Mouse (Mus musculus) MEL (cell line): ENCODE measurements around the gene Fn1. TPM values are rescaled to one million over a fixed set of nuclear protein-coding genes. Genes with fewer than 3 reads are reported as not detected.

ENCODE experiments used
- DNase-seq: peaks from one replicate; pipeline ENCODE4 v3.0.0; 2011; ENCODE audit warnings: low read depth, low spot score
- H3K27ac ChIP-seq: 2 replicates; pipeline ENCODE4 v1.5.1; 2012; ENCODE audit warnings: low read depth, mild to moderate bottlenecking, control low read depth, low read length, moderate library complexity; ENCODE audit not compliant: control insufficient read depth
- H3K27me3 ChIP-seq, 2 experiments: fragments of 150-350 bp in 1 of 2; sonication (generic) in 1 of 2; 2 replicates each; pipeline ENCODE4 v1.6.1; 2012; ENCODE audit warnings: low read length in 2 of 2, mild to moderate bottlenecking in 2 of 2, improper control_type of control experiment in 1 of 2, moderate library complexity in 1 of 2; ENCODE audit not compliant: insufficient read depth in 2 of 2, control insufficient read depth in 1 of 2
- H3K36me3 ChIP-seq, 2 experiments: 2 replicates each; pipeline ENCODE4 v1.6.1; 2012 to 2014; ENCODE audit warnings: low read length in 2 of 2, improper control_type of control experiment in 1 of 2, inconsistent platforms in 1 of 2, mild to moderate bottlenecking in 1 of 2; ENCODE audit not compliant: insufficient read depth in 2 of 2, control insufficient read depth in 1 of 2
- H3K4me1 ChIP-seq, 2 experiments: fragments of 150-350 bp in 1 of 2; sonication (generic) in 1 of 2; 2 replicates each; pipeline ENCODE4 v1.6.1; 2012; ENCODE audit warnings: low read length in 2 of 2, improper control_type of control experiment in 1 of 2, mild to moderate bottlenecking in 1 of 2; ENCODE audit not compliant: insufficient read depth in 2 of 2, control insufficient read depth in 1 of 2
- H3K4me3 ChIP-seq, 2 experiments: fragments of 150-350 bp in 1 of 2; sonication (generic) in 1 of 2; 2 replicates each; pipeline ENCODE4 v1.5.1; 2012; ENCODE audit warnings: low read depth in 2 of 2, low read length in 2 of 2, mild to moderate bottlenecking in 2 of 2, moderate library complexity in 2 of 2, control low read depth in 1 of 2, improper control_type of control experiment in 1 of 2; ENCODE audit not compliant: control insufficient read depth in 1 of 2, insufficient read depth in 1 of 2
- H3K79me2 ChIP-seq: 2 replicates; pipeline ENCODE4 v1.6.1; 2012; ENCODE audit warnings: mild to moderate bottlenecking, low read length, moderate library complexity; ENCODE audit not compliant: control insufficient read depth, poor library complexity, insufficient read depth
- H3K9ac ChIP-seq: 2 replicates; pipeline ENCODE4 v1.6.1; 2012; ENCODE audit warnings: low read depth, mild to moderate bottlenecking, control low read depth, low read length, moderate library complexity; ENCODE audit not compliant: control insufficient read depth, poor library complexity, severe bottlenecking
- H3K9me3 ChIP-seq: fragments of 150-350 bp; sonication (generic); replicated peaks from 2 replicates; pipeline ENCODE4 v1.6.1; 2012; ENCODE audit warnings: mild to moderate bottlenecking, low read length, improper control_type of control experiment, moderate library complexity; ENCODE audit not compliant: insufficient read depth
- BHLHE40 ChIP-seq: IDR thresholded peaks from 2 replicates; pipeline ENCODE4 v1.6.1; 2012; ENCODE audit warnings: low read depth, mild to moderate bottlenecking, inconsistent platforms, low read length, improper control_type of control experiment, borderline replicate concordance
- CHD2 ChIP-seq: IDR thresholded peaks from 2 replicates; pipeline ENCODE4 v1.6.1; 2011; ENCODE audit warnings: low read length, improper control_type of control experiment
- ELF1 ChIP-seq: IDR thresholded peaks from 2 replicates; pipeline ENCODE4 v1.6.1; 2014; ENCODE audit warnings: low read depth, mild to moderate bottlenecking, inconsistent platforms, low read length, improper control_type of control experiment, moderate library complexity
- EP300 ChIP-seq, 2 experiments: IDR thresholded peaks; 2 replicates each; pipeline ENCODE4 v1.6.1; 2011; ENCODE audit warnings: improper control_type of control experiment in 2 of 2, low read length in 2 of 2, low read depth in 1 of 2, mild to moderate bottlenecking in 1 of 2
- GABPA ChIP-seq: IDR thresholded peaks from 2 replicates; pipeline ENCODE4 v1.6.1; 2012; ENCODE audit warnings: low read depth, mild to moderate bottlenecking, inconsistent platforms, low read length, improper control_type of control experiment, moderate library complexity
- HCFC1 ChIP-seq: IDR thresholded peaks from 2 replicates; pipeline ENCODE4 v1.6.1; 2012; ENCODE audit warnings: low read depth, mild to moderate bottlenecking, inconsistent platforms, low read length, improper control_type of control experiment, moderate library complexity
- KAT2A ChIP-seq: conservative IDR thresholded peaks from 2 replicates; pipeline ENCODE4 v1.6.1; 2012; ENCODE audit warnings: low read depth, low read length, improper control_type of control experiment, inconsistent platforms
- MAFK ChIP-seq: IDR thresholded peaks from 2 replicates; pipeline ENCODE4 v1.6.1; 2011; ENCODE audit warnings: low read depth, mild to moderate bottlenecking, low read length, improper control_type of control experiment, borderline replicate concordance
- MAX ChIP-seq: IDR thresholded peaks from 2 replicates; pipeline ENCODE4 v1.6.1; 2011; ENCODE audit warnings: low read length, improper control_type of control experiment
- MAZ ChIP-seq: IDR thresholded peaks from 2 replicates; pipeline ENCODE4 v1.6.1; 2012; ENCODE audit warnings: low read depth, mild to moderate bottlenecking, inconsistent platforms, low read length, improper control_type of control experiment
- MEF2A ChIP-seq: IDR thresholded peaks from 2 replicates; pipeline ENCODE4 v1.6.1; 2014; ENCODE audit warnings: low read depth, mild to moderate bottlenecking, inconsistent platforms, low read length, improper control_type of control experiment; ENCODE audit not compliant: poor library complexity, insufficient replicate concordance, severe bottlenecking; ENCODE audit errors: extremely low read depth
- MYC ChIP-seq: IDR thresholded peaks from 2 replicates; pipeline ENCODE4 v1.6.1; 2011; ENCODE audit warnings: low read depth, mild to moderate bottlenecking, low read length, improper control_type of control experiment, moderate library complexity
- NELFE ChIP-seq: IDR thresholded peaks from 2 replicates; pipeline ENCODE4 v1.6.1; 2011; ENCODE audit warnings: low read depth, low read length, improper control_type of control experiment
- NRF1 ChIP-seq: IDR thresholded peaks from 2 replicates; pipeline ENCODE4 v1.6.1; 2014; ENCODE audit warnings: low read depth, mild to moderate bottlenecking, inconsistent platforms, low read length, improper control_type of control experiment, moderate library complexity; ENCODE audit not compliant: poor library complexity, insufficient read depth, severe bottlenecking
- POLR2A ChIP-seq, 2 experiments: IDR thresholded peaks; 2 replicates each; pipeline ENCODE4 v1.6.1; 2011 to 2012; ENCODE audit warnings: low read length in 2 of 2, mild to moderate bottlenecking in 2 of 2, control low read depth in 1 of 2, improper control_type of control experiment in 1 of 2, low read depth in 1 of 2, moderate library complexity in 1 of 2; ENCODE audit not compliant: control insufficient read depth in 1 of 2, insufficient read depth in 1 of 2, poor library complexity in 1 of 2
- POLR2AphosphoS2 ChIP-seq: IDR thresholded peaks from 2 replicates; pipeline ENCODE4 v1.6.1; 2011; ENCODE audit warnings: low read length, improper control_type of control experiment
- POLR2AphosphoS5 ChIP-seq: IDR thresholded peaks from 2 replicates; pipeline ENCODE4 v1.6.1; 2012; ENCODE audit warnings: low read depth, borderline replicate concordance, mild to moderate bottlenecking, inconsistent platforms, low read length, moderate library complexity, mixed read lengths
- RAD21 ChIP-seq: IDR thresholded peaks from 2 replicates; pipeline ENCODE4 v1.6.1; 2011; ENCODE audit warnings: mild to moderate bottlenecking, low read depth, low read length, improper control_type of control experiment
- RCOR1 ChIP-seq: IDR thresholded peaks from 2 replicates; pipeline ENCODE4 v1.6.1; 2012; ENCODE audit warnings: low read depth, mild to moderate bottlenecking, inconsistent platforms, low read length, improper control_type of control experiment
- TCF12 ChIP-seq: IDR thresholded peaks from 2 replicates; pipeline ENCODE4 v1.6.1; 2014; ENCODE audit warnings: low read depth, mild to moderate bottlenecking, inconsistent platforms, low read length, improper control_type of control experiment, moderate library complexity
- USF1 ChIP-seq: IDR thresholded peaks from 2 replicates; pipeline ENCODE4 v1.6.1; 2014; ENCODE audit warnings: low read depth, mild to moderate bottlenecking, inconsistent platforms, low read length, improper control_type of control experiment, moderate library complexity
- ZMIZ1 ChIP-seq: IDR thresholded peaks from 2 replicates; pipeline ENCODE4 v1.6.1; 2012; ENCODE audit warnings: low read depth, mild to moderate bottlenecking, inconsistent platforms, low read length, improper control_type of control experiment, moderate library complexity
- polyA plus RNA-seq, 2 experiments: library from polyadenylated mRNA; stranded (reverse) in 1 of 2; unstranded in 1 of 2; fragments of >175 nt in 1 of 2; fragments of >200 nt in 1 of 2; gene quantifications; 2 replicates each; pipeline versions ENCODE4 v1.2.1 to v1.2.4; 2012; ENCODE audit warnings: low replicate concordance in 2 of 2, low read depth in 1 of 2; ENCODE audit not compliant: insufficient read length in 2 of 2, insufficient read depth in 1 of 2, missing spikeins in 1 of 2
- total RNA-seq: library from RNA; depleted of rRNA; stranded (reverse); fragments of 300-350 nt; gene quantifications from 2 replicates; pipeline ENCODE4 v1.2.3, GENCODE M21; 2012

The Fn1 gene
- total and polyA plus RNA-seq, 3 experiments: 0.56 TPM; not detected in 2

DNA sequence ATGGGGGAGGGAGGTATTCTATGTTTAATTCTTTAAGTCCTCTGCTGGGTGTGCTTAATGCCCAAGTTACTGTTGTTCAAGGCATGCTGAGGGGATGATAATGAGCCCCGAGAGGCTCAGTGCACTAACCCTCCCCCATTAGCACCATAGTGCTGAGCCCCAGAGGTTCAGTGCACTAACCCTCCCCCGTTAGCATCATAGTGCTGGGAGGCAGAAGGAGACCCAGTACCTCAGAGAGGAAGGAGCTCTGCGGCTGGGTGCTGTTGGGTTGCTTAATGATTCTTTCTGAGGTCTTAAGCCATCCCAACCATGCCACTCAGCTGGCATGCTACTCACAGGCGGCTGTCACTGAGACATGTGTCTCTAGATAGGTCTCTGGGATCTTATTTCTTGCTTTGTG lies 82.9 kb downstream of the Fn1 start:
- TF ChIP-seq RCOR1 (no peak), KAT2A (no peak), ZMIZ1 (no peak), MEF2A (no peak)
- TF ChIP-seq, all 39 proteins: peak for 0
- Histone ChIP-seq H3K9ac (no peak overlapping the region), H3K36me3 (peaks cover 0 to 45% of the 10 kb centered on the region in 2 experiments; a peak in 2 of 4 replicates), H3K27me3 (no peaks in the 10 kb centered on the region), H3K79me2 (no peaks in the 10 kb centered on the region; the same call in 1 of the 2 replicates), H3K9me3 (no peaks in the 10 kb centered on the region), H3K4me3 (no peak overlapping the region), H3K27ac (no peak overlapping the region), H3K4me1 (no peaks in the 10 kb centered on the region)
- no peak for DNase-seq

DNA sequence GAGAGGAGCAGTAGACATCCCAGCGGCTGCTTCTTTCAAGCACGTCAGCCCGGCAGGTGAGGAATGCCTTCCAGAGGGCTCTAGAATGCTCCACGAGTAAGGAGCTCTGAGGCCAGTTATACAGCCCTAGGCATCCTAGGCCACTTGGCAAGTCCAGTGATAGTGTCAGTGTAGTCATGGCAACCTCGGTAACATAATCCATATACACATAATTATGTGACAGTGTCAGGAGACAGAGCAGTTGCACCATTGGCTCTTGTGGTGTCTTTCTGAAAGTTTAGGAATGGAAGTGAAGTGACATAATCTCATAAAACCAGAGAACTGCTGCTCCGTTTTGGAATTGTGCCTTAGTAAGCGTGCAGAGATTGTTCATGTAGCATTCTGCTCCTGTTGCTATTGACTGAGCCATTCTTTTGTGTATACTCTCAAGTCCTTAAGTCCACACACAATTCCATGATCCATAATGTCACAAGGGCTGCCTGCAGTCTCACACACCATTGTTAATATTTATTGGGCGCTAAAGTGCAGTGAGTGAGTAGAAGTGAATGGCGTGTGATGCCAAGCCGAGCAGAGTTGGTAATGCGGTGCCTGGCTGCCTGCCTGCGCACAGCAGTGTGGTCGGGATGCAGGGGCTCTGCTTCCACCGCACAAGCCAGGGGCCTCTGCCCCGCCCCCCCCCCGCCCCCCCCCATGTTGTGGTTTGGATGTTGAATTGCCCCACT lies 85.0 kb downstream of the Fn1 start:
- Histone ChIP-seq H3K79me2 (no peaks in the 10 kb centered on the region), H3K9ac (no peak overlapping the region), H3K4me1 (no peaks in the 10 kb centered on the region), H3K27ac (no peak overlapping the region), H3K4me3 (no peak overlapping the region), H3K9me3 (no peaks in the 10 kb centered on the region), H3K36me3 (peaks cover 0 to 49% of the 10 kb centered on the region in 2 experiments; a peak in 2 of 4 replicates), H3K27me3 (no peaks in the 10 kb centered on the region)
- TF ChIP-seq TCF12: no peak
- no peak for TF ChIP-seq POLR2A (IDR thresholded peaks at IDR 0.05; ENCODE audit: control insufficient read depth in 1 of 2, insufficient read depth in 1 of 2, low read depth in 1 of 2, low read length in 2 of 2, poor library complexity in 1 of 2)
- no peak for TF ChIP-seq ELF1
- no peak for TF ChIP-seq KAT2A
- no peak for TF ChIP-seq NELFE
- TF ChIP-seq GABPA: no peak
- TF ChIP-seq RAD21: no peak
- TF ChIP-seq POLR2AphosphoS5: no peak
- no peak for TF ChIP-seq EP300 (IDR thresholded peaks at IDR 0.05; ENCODE audit: low read depth in 1 of 2, low read length in 2 of 2)
- TF ChIP-seq NRF1: no peak
- no peak for TF ChIP-seq MAZ
- no peak for TF ChIP-seq BHLHE40
- no peak for TF ChIP-seq HCFC1
- no peak for TF ChIP-seq MYC
- no peak for TF ChIP-seq MAFK
- no peak for TF ChIP-seq MEF2A
- no peak for TF ChIP-seq MAX
- no peak for TF ChIP-seq POLR2AphosphoS2
- no peak for TF ChIP-seq USF1
- no peak for TF ChIP-seq CHD2
- no peak for DNase-seq
